Mouse (Mus musculus) CH12.LX (cell line): ENCODE data around the gene Rb1. TPM values are rescaled to one million over a fixed set of nuclear protein-coding genes. Genes with fewer than 3 reads are reported as not detected.

Experiments used
- DNase-seq: peaks from one replicate; pipeline ENCODE4 v3.0.0-alpha.2; 2013; ENCODE audit errors: extremely low read depth
- H3K27ac ChIP-seq: 2 replicates; pipeline ENCODE4 v1.5.1; 2012; ENCODE audit warnings: low read depth, mild to moderate bottlenecking, control low read depth, moderate library complexity; ENCODE audit not compliant: insufficient read depth
- H3K27me3 ChIP-seq: replicated peaks from 2 replicates; pipeline ENCODE3; 2012; ENCODE audit warnings: inconsistent platforms
- H3K36me3 ChIP-seq, 2 experiments: replicated peaks in 1 of 2; 2 replicates each; pipeline versions ENCODE3 to v1.6.1; 2012; ENCODE audit warnings: inconsistent platforms in 1 of 2, low read length in 1 of 2, mild to moderate bottlenecking in 1 of 2, mixed read lengths in 1 of 2, moderate library complexity in 1 of 2; ENCODE audit not compliant: control insufficient read depth in 1 of 2, insufficient read depth in 1 of 2
- H3K4me1 ChIP-seq, 2 experiments: 2 replicates each; pipeline ENCODE4 v1.6.1; 2012; ENCODE audit warnings: inconsistent platforms in 1 of 2, moderate library complexity in 1 of 2; ENCODE audit not compliant: insufficient read depth in 2 of 2, control insufficient read depth in 1 of 2
- H3K4me2 ChIP-seq: 2 replicates; pipeline ENCODE4 v1.6.1; 2012; ENCODE audit warnings: low read depth, mild to moderate bottlenecking, control low read depth; ENCODE audit not compliant: poor library complexity, insufficient read depth, severe bottlenecking
- H3K4me3 ChIP-seq, 3 experiments: fragments of 150-350 bp in 1 of 3; sonication (generic) in 1 of 3; replicated peaks in 1 of 3; 2 replicates each; pipeline versions ENCODE3 to v1.5.1; 2011 to 2012; ENCODE audit warnings: low read depth in 2 of 3, low read length in 2 of 3, mild to moderate bottlenecking in 2 of 3, moderate library complexity in 2 of 3, control low read depth in 1 of 3, improper control_type of control experiment in 1 of 3, inconsistent platforms in 1 of 3, mixed read lengths in 1 of 3; ENCODE audit not compliant: poor library complexity in 1 of 3
- H3K79me2 ChIP-seq: replicated peaks from 2 replicates; pipeline ENCODE4 v1.6.1; 2012; ENCODE audit warnings: mild to moderate bottlenecking, moderate library complexity; ENCODE audit not compliant: control insufficient read depth, poor library complexity, insufficient read depth, severe bottlenecking; ENCODE audit errors: extremely low read depth
- H3K9ac ChIP-seq: 2 replicates; pipeline ENCODE4 v1.6.1; 2012; ENCODE audit warnings: low read depth, mild to moderate bottlenecking, control low read depth, moderate library complexity; ENCODE audit not compliant: insufficient read depth
- H3K9me3 ChIP-seq: replicated peaks from 2 replicates; pipeline ENCODE3; 2012; ENCODE audit warnings: low read length, inconsistent platforms, mixed read lengths
- BHLHE40 ChIP-seq: IDR thresholded peaks from 2 replicates; pipeline ENCODE4 v1.6.1; 2011; ENCODE audit warnings: mild to moderate bottlenecking, low read depth, low read length, improper control_type of control experiment
- EP300 ChIP-seq: IDR thresholded peaks from 2 replicates; pipeline ENCODE4 v1.6.1; 2011; ENCODE audit warnings: low read length, improper control_type of control experiment
- ETS1 ChIP-seq: conservative IDR thresholded peaks from 2 replicates; pipeline ENCODE4 v1.6.1; 2012; ENCODE audit warnings: low read depth, mild to moderate bottlenecking, inconsistent platforms, low read length, improper control_type of control experiment, moderate library complexity
- GABPA ChIP-seq: IDR thresholded peaks from 2 replicates; pipeline ENCODE4 v1.6.1; 2012; ENCODE audit warnings: low read depth, low read length, improper control_type of control experiment, inconsistent platforms; ENCODE audit not compliant: insufficient replicate concordance
- JUN ChIP-seq: IDR thresholded peaks from 2 replicates; pipeline ENCODE4 v1.6.1; 2011; ENCODE audit warnings: low read depth, mild to moderate bottlenecking, low read length, improper control_type of control experiment, moderate library complexity; ENCODE audit not compliant: insufficient read depth
- JUND ChIP-seq: conservative IDR thresholded peaks from 2 replicates; pipeline ENCODE4 v1.6.1; 2011; ENCODE audit warnings: low read depth, low read length, improper control_type of control experiment
- KAT2A ChIP-seq: IDR thresholded peaks from 2 replicates; pipeline ENCODE4 v1.6.1; 2012; ENCODE audit warnings: low read length, improper control_type of control experiment, inconsistent platforms; ENCODE audit not compliant: insufficient replicate concordance
- MAFK ChIP-seq: IDR thresholded peaks from 2 replicates; pipeline ENCODE4 v1.6.1; 2011; ENCODE audit warnings: low read length, improper control_type of control experiment; ENCODE audit not compliant: insufficient replicate concordance
- MEF2A ChIP-seq: IDR thresholded peaks from 2 replicates; pipeline ENCODE4 v1.6.1; 2014; ENCODE audit warnings: low read depth, mild to moderate bottlenecking, inconsistent platforms, low read length, improper control_type of control experiment, borderline replicate concordance
- MYC ChIP-seq: IDR thresholded peaks from 2 replicates; pipeline ENCODE4 v1.6.1; 2011; ENCODE audit warnings: low read depth, mild to moderate bottlenecking, improper control_type of control experiment, low read length
- NELFE ChIP-seq: IDR thresholded peaks from 2 replicates; pipeline ENCODE4 v1.6.1; 2011; ENCODE audit warnings: low read depth, low read length, improper control_type of control experiment
- NRF1 ChIP-seq: IDR thresholded peaks from 2 replicates; pipeline ENCODE4 v1.6.1; 2014; ENCODE audit warnings: low read depth, mild to moderate bottlenecking, inconsistent platforms, low read length, improper control_type of control experiment, moderate library complexity
- PAX5 ChIP-seq: IDR thresholded peaks from 2 replicates; pipeline ENCODE4 v1.6.1; 2012; ENCODE audit warnings: low read length, inconsistent platforms, mixed read lengths
- POLR2A ChIP-seq: IDR thresholded peaks from 2 replicates; pipeline ENCODE4 v1.6.1; 2011; ENCODE audit warnings: low read depth, mild to moderate bottlenecking, improper control_type of control experiment, low read length
- POLR2AphosphoS2 ChIP-seq: IDR thresholded peaks from 2 replicates; pipeline ENCODE4 v1.6.1; 2011; ENCODE audit warnings: low read depth, low read length, improper control_type of control experiment
- RAD21 ChIP-seq: IDR thresholded peaks from 2 replicates; pipeline ENCODE4 v1.6.1; 2011; ENCODE audit warnings: low read depth, mild to moderate bottlenecking, low read length, improper control_type of control experiment, moderate library complexity
- RCOR1 ChIP-seq: conservative IDR thresholded peaks from 2 replicates; pipeline ENCODE4 v1.6.1; 2012; ENCODE audit warnings: low read depth, mild to moderate bottlenecking, inconsistent platforms, low read length, improper control_type of control experiment
- SIN3A ChIP-seq: IDR thresholded peaks from 2 replicates; pipeline ENCODE4 v1.6.1; 2012; ENCODE audit warnings: low read length, improper control_type of control experiment, inconsistent platforms
- TCF12 ChIP-seq: IDR thresholded peaks from 2 replicates; pipeline ENCODE4 v1.6.1; 2014; ENCODE audit warnings: low read depth, mild to moderate bottlenecking, inconsistent platforms, low read length, improper control_type of control experiment
- UBTF ChIP-seq: IDR thresholded peaks from 2 replicates; pipeline ENCODE4 v1.6.1; 2012; ENCODE audit warnings: low read depth, mild to moderate bottlenecking, inconsistent platforms, low read length, improper control_type of control experiment, moderate library complexity
- USF2 ChIP-seq: conservative IDR thresholded peaks from 2 replicates; pipeline ENCODE4 v1.6.1; 2011; ENCODE audit warnings: low read depth, low read length, improper control_type of control experiment
- ZC3H11A ChIP-seq: IDR thresholded peaks from 2 replicates; pipeline ENCODE4 v1.6.1; 2012; ENCODE audit warnings: low read depth, mild to moderate bottlenecking, inconsistent platforms, low read length, improper control_type of control experiment
- ZKSCAN1 ChIP-seq: IDR thresholded peaks from 2 replicates; pipeline ENCODE4 v1.6.1; 2012; ENCODE audit warnings: low read depth, inconsistent platforms, low read length, improper control_type of control experiment, borderline replicate concordance
- ZMIZ1 ChIP-seq: IDR thresholded peaks from 2 replicates; pipeline ENCODE4 v1.6.1; 2012; ENCODE audit warnings: low read depth, mild to moderate bottlenecking, inconsistent platforms, low read length, improper control_type of control experiment
- dilution Hi-C: fragments of 300-500 bp; cut with MboI; formaldehyde crosslinking; loops from 2 replicates; pipeline ENCODE4 v1.14.3; 2020; ENCODE audit warnings: low sequenced_read_pairs; ENCODE audit not compliant: extremely low pct_unique_long_range_greater_than_20kb, extremely low pct_ligation_motif_present
- in situ Hi-C: fragments of 300-500 bp; cut with MboI; formaldehyde crosslinking; loops from 3 replicates; pipeline ENCODE4 v1.14.3; 2019; ENCODE audit warnings: low sequenced_read_pairs, low pct_ligation_motif_present, low pct_unique_long_range_greater_than_20kb, mixed read lengths
- polyA plus RNA-seq: library from polyadenylated mRNA; unstranded; fragments of >175 nt; gene quantifications from 2 replicates; pipeline ENCODE4 v1.2.1, GENCODE M21; 2012; ENCODE audit warnings: low read depth; ENCODE audit not compliant: insufficient read length
- total RNA-seq, 2 experiments: library from RNA; depleted of rRNA; stranded (reverse); fragments of 300-350 nt in 1 of 2; fragments of >200 nt in 1 of 2; gene quantifications; 2 replicates each; pipeline ENCODE4 v1.2.3; 2012 to 2014

Gene Rb1
- total and polyA plus RNA-seq, 3 experiments = 13.6 to 16.7 (median 15.2) TPM

GRCm38 (mm10) chr14:73329871-73330270, 4.2 kb upstream of the Rb1 start:
- TF ChIP-seq GABPA (no peak), ZC3H11A (no peak), BHLHE40 (no peak), EP300 (no peak), KAT2A (no peak)
- no peak overlapping the region for H3K4me3 ChIP-seq
- dilution Hi-C loops (no loop called here), in situ Hi-C loops (no loop called here)
- peaks cover under 1% of the 10 kb centered on the region; the same call in 1 of the 2 replicates for H3K79me2 ChIP-seq
- no peaks in the 10 kb centered on the region for H3K36me3 ChIP-seq
- peaks cover 4% of the 10 kb centered on the region for H3K27me3 ChIP-seq
- no peak overlapping the region for H3K4me2 ChIP-seq
- no peak overlapping the region for H3K27ac ChIP-seq
- H3K9ac ChIP-seq = no peak overlapping the region
- no peaks in the 10 kb centered on the region for H3K9me3 ChIP-seq
- DNase-seq = no peak
- H3K4me1 ChIP-seq = peaks cover 6 to 34% of the 10 kb centered on the region in 2 experiments; a peak in 3 of 4 replicates

GRCm38 (mm10) chr14:73326511-73326910, 889 bp upstream of the Rb1 start:
- peaks cover 0 to 13% of the 10 kb centered on the region in 2 experiments; a peak in 2 of 4 replicates for H3K4me1 ChIP-seq
- peaks cover 4% of the 10 kb centered on the region for H3K27me3 ChIP-seq
- H3K79me2 ChIP-seq = peaks cover 10% of the 10 kb centered on the region
- in situ Hi-C loops = no loop called here
- H3K36me3 ChIP-seq = peaks cover 0 to under 1% of the 10 kb centered on the region in 2 experiments
- peak overlapping the region; percentile 60 to 97 (median 80) for H3K4me3 ChIP-seq
- no peak for TF ChIP-seq POLR2A
- 0 out of 2 replicates have a peak, but pooled peaks have one; percentile 17 for TF ChIP-seq MAFK
- TF ChIP-seq MEF2A = no peak
- TF ChIP-seq, all 38 proteins: peak for 1
- Histone ChIP-seq H3K4me2 (peak overlapping the region; percentile 39), H3K27ac (peak overlapping the region; percentile 17; the same call in 1 of the 2 replicates), H3K9me3 (no peaks in the 10 kb centered on the region), H3K9ac (peak overlapping the region; percentile 95)
- dilution Hi-C loops = no loop called here
- no peak for DNase-seq

GRCm38 (mm10) chr14:73324634-73325455, 777 bp downstream of the Rb1 start:
- Histone ChIP-seq H3K9ac (peak overlapping the region; percentile 95), H3K27ac (peak overlapping the region; percentile 59), H3K9me3 (no peaks in the 10 kb centered on the region), H3K4me1 (peaks cover 0 to 13% of the 10 kb centered on the region in 2 experiments; a peak in 2 of 4 replicates), H3K4me3 (peak overlapping the region; percentile 67 to 97 (median 80)), H3K36me3 (peaks cover 5 to 8% of the 10 kb centered on the region in 2 experiments), H3K79me2 (peaks cover 10% of the 10 kb centered on the region), H3K4me2 (peak overlapping the region; percentile 88), H3K27me3 (peaks cover 4% of the 10 kb centered on the region)
- in situ Hi-C loops = no loop called here
- no peak for DNase-seq
- dilution Hi-C loops = no loop called here
- peak; percentile 44; the same call in 1 of the 2 replicates for TF ChIP-seq SIN3A
- TF ChIP-seq ZMIZ1 = no peak
- no peak for TF ChIP-seq USF2
- TF ChIP-seq ETS1 = 0 out of 2 replicates have a peak, but pooled peaks have one; percentile 12
- no peak for TF ChIP-seq RAD21
- no peak for TF ChIP-seq RCOR1
- no peak for TF ChIP-seq JUN
- TF ChIP-seq ZC3H11A = no peak
- TF ChIP-seq POLR2A = no peak
- TF ChIP-seq TCF12 = no peak
- no peak for TF ChIP-seq ZKSCAN1
- peak; percentile 59 for TF ChIP-seq NRF1
- TF ChIP-seq PAX5 = no peak
- no peak for TF ChIP-seq JUND
- TF ChIP-seq NELFE = no peak
- no peak for TF ChIP-seq POLR2AphosphoS2
- no peak for TF ChIP-seq UBTF
- no peak for TF ChIP-seq MYC
